Mouse (Mus musculus) right cerebral cortex, postnatal 10 days (tissue): Measurements from ENCODE around the gene Nhlrc4.

Source experiments
- DNase-seq, 2 experiments: peaks; one replicate each; pipeline ENCODE4 v3.0.0; 2021; ENCODE audit warnings: low spot score in 2 of 2

Gene Nhlrc4

GRCm38 (mm10) chr17:25925348-25925747 lies 19.4 kb downstream of the Nhlrc4 start:
- DNase-seq = peak; percentile 57 to 69

- DNase-seq = peak in 1 of 2 experiments; percentile 54
Measured at GRCm38 (mm10) chr17:25922120-25922519, 22.6 kb downstream of the Nhlrc4 start.

GRCm38 (mm10) chr17:25919786-25920642 lies 24.7 kb downstream of the Nhlrc4 start:
- peak; percentile 100 for DNase-seq

GRCm38 (mm10) chr17:25919144-25919785 lies 25.5 kb downstream of the Nhlrc4 start, which contains the start of gene Rab40c:
Gene Rab40c (minus strand): TSS chr17:25919727.
- peak; percentile 65 to 75 for DNase-seq

GRCm38 (mm10) chr17:25918037-25918750 lies 26.6 kb downstream of the Nhlrc4 start:
- no peak for DNase-seq

- no peak for DNase-seq
Measured at GRCm38 (mm10) chr17:25916931-25917647, 27.7 kb downstream of the Nhlrc4 start.

GRCm38 (mm10) chr17:25914295-25914694 lies 30.5 kb downstream of the Nhlrc4 start:
- no peak for DNase-seq

- no peak for DNase-seq
Measured at GRCm38 (mm10) chr17:25913877-25914275, 30.9 kb downstream of the Nhlrc4 start.

GRCm38 (mm10) chr17:25913186-25913876 lies 31.4 kb downstream of the Nhlrc4 start:
- peak in 1 of 2 experiments; percentile 49 for DNase-seq

GRCm38 (mm10) chr17:25911816-25912215 lies 32.9 kb downstream of the Nhlrc4 start:
- no peak for DNase-seq

GRCm38 (mm10) chr17:25907640-25908039 lies 37.1 kb downstream of the Nhlrc4 start:
- DNase-seq = no peak

GRCm38 (mm10) chr17:25903061-25903460 lies 41.7 kb downstream of the Nhlrc4 start:
- DNase-seq = no peak

- no peak for DNase-seq
Measured at GRCm38 (mm10) chr17:25900193-25900592, 44.6 kb downstream of the Nhlrc4 start.

- no peak for DNase-seq
Measured at GRCm38 (mm10) chr17:25895891-25896290, 48.9 kb downstream of the Nhlrc4 start.

GRCm38 (mm10) chr17:25895415-25895814 lies 49.3 kb downstream of the Nhlrc4 start:
- DNase-seq = no peak

GRCm38 (mm10) chr17:25893975-25894617 lies 50.7 kb downstream of the Nhlrc4 start:
- peak; percentile 73 to 80 for DNase-seq
